Mouse (Mus musculus): ENCODE measurements around the gene Trit1.

DNA sequence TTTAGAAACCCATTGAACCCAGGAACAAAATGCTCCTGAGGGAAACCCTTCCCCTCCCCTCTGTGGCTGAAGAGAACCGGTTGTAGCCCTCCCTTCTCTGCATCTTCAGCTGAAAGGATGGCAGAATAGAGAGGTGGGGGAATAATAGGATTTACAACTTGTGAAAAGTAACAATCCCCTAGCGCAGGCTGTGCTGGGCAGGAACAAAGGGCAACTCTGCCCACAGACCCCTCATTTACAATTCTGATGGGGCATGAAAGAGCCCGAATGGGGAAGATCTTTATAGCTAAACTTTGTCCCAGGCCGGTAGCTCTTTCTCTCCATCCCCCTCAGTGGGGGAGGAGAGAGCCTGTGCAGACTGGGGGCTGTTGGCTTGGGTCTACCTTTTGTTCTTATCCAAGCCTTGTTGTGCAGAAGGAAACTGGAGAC lies 17.1 kb upstream of the Trit1 start:
- TF ChIP-seq GATA1 (IDR thresholded peaks at IDR 0.05; ENCODE audit: low read length) (no peak), TAL1 (IDR thresholded peaks at IDR 0.05; ENCODE audit: low read length) (no peak)
